Mouse (Mus musculus) adrenal gland, postnatal 25 days (tissue): ENCODE data around the gene 1110051M20Rik. TPM values are rescaled to one million over a fixed set of nuclear protein-coding genes. Genes with fewer than 3 reads are reported as not detected.

Source experiments
- DNase-seq: peaks from one replicate; pipeline ENCODE4 v3.0.0; 2021; ENCODE audit warnings: mixed read lengths
- total RNA-seq: library from RNA; stranded (reverse); gene quantifications from 2 replicates; pipeline ENCODE4 v1.2.3, GENCODE M21; 2021

Gene 1110051M20Rik
- total RNA-seq, 1 experiment from 2014 or later: 20.7 TPM

GRCm38 (mm10) chr2:91345644-91346043 lies 98.9 kb downstream of the 1110051M20Rik start:
- DNase-seq: no peak

DNA sequence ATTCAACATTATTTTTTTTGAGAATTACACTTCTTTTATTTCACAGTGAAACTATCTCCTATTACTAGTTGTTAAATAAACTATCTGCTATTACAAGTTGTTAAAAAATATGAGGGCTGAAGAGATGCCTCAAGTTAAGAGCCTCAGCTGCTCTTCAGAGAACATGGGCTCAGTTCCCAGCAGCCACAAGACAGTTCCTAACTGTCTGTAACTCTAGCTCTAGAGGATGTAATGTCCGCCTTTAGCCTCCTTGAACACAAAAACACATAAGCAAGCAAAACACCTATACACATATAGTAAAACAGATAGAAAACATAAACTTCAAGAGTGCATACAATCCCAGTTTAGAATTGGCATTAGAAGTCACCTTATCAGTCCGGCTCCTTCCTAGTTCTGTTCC lies 104.9 kb downstream of the 1110051M20Rik start:
- no peak for DNase-seq

DNA sequence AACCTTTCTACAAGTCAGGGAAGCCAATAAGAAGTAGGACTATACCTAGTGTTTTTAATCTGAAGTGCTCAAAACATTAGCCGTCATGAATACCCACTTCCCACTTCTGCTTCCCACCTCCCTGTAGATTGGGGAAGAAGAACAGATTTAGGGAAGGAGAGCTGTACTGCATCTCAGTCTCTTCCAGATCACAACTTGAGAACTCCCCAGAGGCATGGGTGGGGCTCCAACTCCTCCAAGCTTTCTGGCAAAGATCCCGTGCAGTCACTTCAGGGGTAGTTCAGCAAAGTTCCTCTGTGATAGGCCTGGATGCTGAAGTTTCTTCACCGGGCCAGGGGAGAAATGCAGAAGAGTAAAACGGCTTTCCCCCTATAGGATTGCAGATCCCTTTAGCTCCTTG lies 109.4 kb downstream of the 1110051M20Rik start:
- no peak for DNase-seq

GRCm38 (mm10) chr2:91331051-91331843 lies 113.3 kb downstream of the 1110051M20Rik start:
- DNase-seq: no peak

DNA sequence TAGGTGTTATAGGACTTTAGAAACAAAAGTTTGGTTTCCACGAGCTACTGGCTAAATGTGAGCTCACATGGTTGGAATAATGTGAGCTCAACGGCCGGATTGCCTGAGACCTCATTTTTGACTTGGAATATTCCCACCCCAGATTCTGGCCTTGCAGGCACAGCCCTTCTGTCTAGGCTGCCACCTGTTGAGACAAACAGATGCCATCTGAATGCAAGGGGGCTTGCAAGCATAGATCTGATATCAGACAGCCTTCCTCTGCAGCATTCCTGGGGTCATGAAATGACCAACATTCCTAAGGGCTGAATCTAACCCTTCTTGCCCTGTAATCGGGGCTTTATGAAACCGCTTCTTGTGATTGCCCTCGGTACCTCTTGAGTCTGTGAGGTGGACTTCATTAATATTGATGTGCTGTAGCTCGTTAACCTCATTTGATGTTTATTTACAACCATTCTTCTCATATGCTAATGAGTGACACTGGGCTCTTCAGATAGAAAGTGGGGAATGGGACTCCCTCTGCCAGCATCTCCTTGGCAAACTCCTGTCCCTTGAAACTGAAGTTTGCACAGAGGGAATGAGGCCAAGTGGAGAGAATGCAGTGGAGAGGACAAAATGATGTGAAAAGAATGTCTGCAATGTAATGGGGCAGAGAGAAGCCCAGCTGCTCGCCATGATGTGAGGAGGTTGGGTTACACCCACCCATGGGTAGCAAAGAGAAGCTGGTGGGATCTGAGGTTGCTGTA lies 114.3 kb downstream of the 1110051M20Rik start:
- DNase-seq: no peak

GRCm38 (mm10) chr2:91328729-91329125 lies 115.8 kb downstream of the 1110051M20Rik start:
- no peak for DNase-seq

GRCm38 (mm10) chr2:91327968-91328728 lies 116.4 kb downstream of the 1110051M20Rik start:
- no peak for DNase-seq

- no peak for DNase-seq
These were observed 117.7 kb downstream of the 1110051M20Rik start for GRCm38 (mm10) chr2:91326746-91327350.

GRCm38 (mm10) chr2:91324761-91325421 lies 119.6 kb downstream of the 1110051M20Rik start:
- DNase-seq: no peak

DNA sequence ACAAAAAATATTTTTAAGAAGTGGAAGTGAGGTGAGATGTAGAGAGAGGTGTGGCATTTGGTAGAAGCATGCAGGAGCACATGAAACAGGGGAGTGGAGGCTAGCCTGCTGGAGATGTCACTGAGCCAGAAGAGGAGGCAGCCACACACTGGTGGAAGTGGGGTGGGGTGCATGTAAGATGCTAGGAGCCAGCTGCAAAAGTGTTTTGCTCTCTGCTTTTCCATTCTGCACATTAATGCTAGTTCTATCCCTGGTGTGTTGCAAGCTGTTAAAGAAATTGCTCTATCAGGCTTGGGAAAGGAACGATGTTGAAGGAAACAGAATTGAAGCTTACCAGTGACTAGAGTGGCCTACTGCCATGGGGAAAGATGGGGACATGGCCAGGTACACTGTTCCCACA lies 120.2 kb downstream of the 1110051M20Rik start:
- no peak for DNase-seq

DNA sequence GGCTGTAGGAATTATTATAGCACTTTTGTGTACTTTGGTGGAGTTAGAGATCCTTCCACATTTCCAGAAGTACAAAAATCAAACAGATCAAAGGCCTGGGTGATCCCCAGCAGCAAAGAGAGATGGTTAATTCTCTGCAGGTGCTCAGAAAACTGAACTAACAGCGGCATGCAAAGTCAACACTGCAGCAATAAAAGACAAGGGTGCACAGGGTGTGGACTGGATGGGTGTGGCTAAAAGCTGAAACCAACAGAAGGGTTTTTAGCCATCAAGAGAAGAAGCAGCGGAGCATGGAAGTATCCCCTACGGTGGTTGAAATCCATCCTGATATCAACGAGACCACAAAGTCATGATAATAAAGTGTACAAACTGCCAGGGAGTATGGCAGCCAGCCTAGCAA lies 122.0 kb downstream of the 1110051M20Rik start:
- DNase-seq: no peak

- DNase-seq: no peak
These were observed 122.6 kb downstream of the 1110051M20Rik start for GRCm38 (mm10) chr2:91321923-91322322.

- DNase-seq: no peak
These were observed 123.7 kb downstream of the 1110051M20Rik start for GRCm38 (mm10) chr2:91320559-91321529.

DNA sequence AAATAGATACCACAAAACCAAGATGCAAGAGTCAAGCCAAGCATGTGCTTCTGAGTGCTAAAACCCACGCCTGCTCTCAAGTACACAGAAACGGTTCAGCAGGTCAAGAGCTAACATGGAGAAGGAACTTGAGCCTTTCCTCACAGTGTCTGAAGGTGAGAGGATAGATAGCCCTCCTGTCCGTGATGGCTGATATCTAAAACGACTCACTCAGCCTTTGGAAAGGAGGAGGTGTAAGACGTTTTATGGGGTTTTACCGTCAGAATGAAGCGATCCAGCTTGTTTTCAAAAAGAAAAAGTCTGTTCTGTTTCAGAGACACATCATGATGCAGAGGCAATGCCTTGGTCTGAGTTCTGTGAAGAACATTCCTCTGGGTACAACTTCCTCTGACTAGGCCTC lies 130.3 kb downstream of the 1110051M20Rik start:
- no peak for DNase-seq

DNA sequence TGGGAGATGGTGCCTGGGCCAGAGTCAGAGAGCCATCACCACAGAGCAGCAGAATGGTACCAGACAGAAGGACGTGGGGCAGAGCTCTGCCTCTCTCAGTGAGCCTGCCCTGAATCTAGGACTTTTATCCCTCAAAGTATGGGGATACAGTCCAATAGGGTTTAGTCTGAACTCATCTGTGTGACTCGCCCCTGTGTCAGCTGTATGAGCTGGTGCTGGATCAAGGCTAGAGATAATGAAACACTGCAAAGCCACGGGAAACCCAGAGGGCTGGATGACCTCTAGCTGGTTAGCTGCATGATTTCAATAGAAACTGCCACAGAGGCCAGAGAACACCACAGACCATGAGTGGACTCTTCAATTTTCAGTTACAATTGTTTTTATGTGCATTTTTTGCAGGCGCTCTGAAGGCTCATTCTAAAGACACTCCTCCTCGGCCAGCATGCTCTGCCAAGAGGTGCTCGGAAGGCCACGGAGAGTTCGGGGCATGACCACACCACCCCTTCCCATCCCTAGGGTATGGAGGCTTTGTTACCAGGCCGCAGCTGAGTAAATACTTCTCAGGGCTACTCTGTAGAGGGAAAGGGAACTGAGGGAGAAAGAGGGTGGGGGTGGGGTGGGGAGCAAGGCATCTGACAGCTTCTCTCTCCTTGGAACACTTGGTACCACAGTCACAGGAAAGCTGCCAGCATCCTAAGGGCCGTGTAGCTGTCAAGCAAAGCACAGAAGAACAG lies 131.8 kb downstream of the 1110051M20Rik start:
- DNase-seq: peak; percentile 23

DNA sequence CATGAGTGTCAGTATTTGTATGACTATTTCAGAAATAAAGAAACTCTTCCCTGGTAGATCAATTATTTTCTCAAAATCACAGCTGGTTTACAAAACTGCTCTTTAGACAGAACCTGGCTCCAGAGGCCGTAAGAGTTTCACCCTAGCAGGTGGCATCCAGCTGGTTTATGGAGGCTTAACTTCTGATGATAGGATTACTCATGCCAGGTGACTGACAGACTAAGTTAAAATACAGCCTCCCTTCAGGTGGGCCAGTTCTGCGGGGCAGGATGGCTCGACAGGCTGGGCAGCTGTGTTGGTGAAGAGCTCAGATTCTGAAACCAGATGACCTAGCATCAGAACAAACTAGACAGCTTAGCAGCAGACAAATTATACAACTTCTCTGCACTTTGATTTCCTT lies 135.0 kb downstream of the 1110051M20Rik start:
- DNase-seq: no peak

GRCm38 (mm10) chr2:91308680-91309079 lies 135.8 kb downstream of the 1110051M20Rik start:
- DNase-seq: no peak

DNA sequence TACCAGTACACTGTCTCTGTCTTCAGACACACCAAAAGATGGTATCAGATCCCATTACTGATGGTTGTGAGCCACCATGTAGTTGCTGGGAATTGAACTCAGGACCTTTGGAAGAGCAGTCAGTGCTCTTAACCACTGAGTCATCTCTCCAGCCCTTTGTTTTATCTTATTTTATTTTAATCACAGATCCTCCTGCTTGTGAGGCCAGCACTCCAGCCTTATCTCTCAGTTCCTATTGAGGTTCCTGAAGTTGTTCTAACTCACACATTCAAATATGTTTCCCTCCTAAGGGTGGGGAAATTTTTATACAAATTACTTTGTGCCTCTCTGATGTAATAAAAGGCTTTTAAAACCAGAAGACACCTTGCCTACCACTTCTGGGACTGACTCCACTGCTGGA lies 137.9 kb downstream of the 1110051M20Rik start:
- no peak for DNase-seq

GRCm38 (mm10) chr2:91305926-91306325 lies 138.6 kb downstream of the 1110051M20Rik start:
- DNase-seq: no peak

GRCm38 (mm10) chr2:91302845-91303244 lies 141.7 kb downstream of the 1110051M20Rik start:
- no peak for DNase-seq
